Mouse (Mus musculus) stomach, embryonic 14.5 days (tissue): ENCODE results near the gene Fer. TPM values are rescaled to one million over a fixed set of nuclear protein-coding genes. Genes with fewer than 3 reads are reported as not detected.
"Not testable (repeated sequence)": the region's sequence is repeated elsewhere in the genome, so short reads cannot be mapped to it uniquely, and the experiment has no call there.

Source experiments
- ATAC-seq: fragments of 200-750 bp; cut with Nextera tagmentation; 2 replicates; pipeline ENCODE4 v1.8.0; 2017; ENCODE audit warnings: low read depth, moderate TSS enrichment; ENCODE audit not compliant: insufficient number of reproducible peaks, insufficient read depth, low FRiP score
- H3K27ac ChIP-seq: fragments of 300-500 bp; sonication (generic); 2 replicates; pipeline ENCODE4 v1.5.1; 2014; ENCODE audit warnings: mild to moderate bottlenecking, low read length, moderate library complexity, mixed read lengths
- H3K27me3 ChIP-seq: fragments of 300-500 bp; sonication (generic); 2 replicates; pipeline ENCODE4 v1.6.1; 2014; ENCODE audit warnings: low read length, control low read depth, mixed read lengths; ENCODE audit not compliant: control insufficient read depth, insufficient read depth
- H3K36me3 ChIP-seq: fragments of 300-500 bp; sonication (generic); 2 replicates; pipeline ENCODE4 v1.6.1; 2014; ENCODE audit warnings: mild to moderate bottlenecking, control low read depth, low read length, moderate library complexity, mixed read lengths; ENCODE audit not compliant: control insufficient read depth, insufficient read depth
- H3K4me1 ChIP-seq: fragments of 300-500 bp; sonication (generic); 2 replicates; pipeline ENCODE4 v1.6.1; 2014; ENCODE audit warnings: low read length, control low read depth, mixed read lengths; ENCODE audit not compliant: control insufficient read depth, insufficient read depth
- H3K4me2 ChIP-seq: fragments of 300-500 bp; sonication (generic); replicated peaks from 2 replicates; pipeline ENCODE4 v1.6.1; 2014; ENCODE audit warnings: low read depth, low read length, control low read depth
- H3K4me3 ChIP-seq: fragments of 300-500 bp; sonication (generic); 2 replicates; pipeline ENCODE4 v1.5.1; 2014; ENCODE audit warnings: low read depth, low read length, control low read depth
- H3K9ac ChIP-seq: fragments of 300-500 bp; sonication (generic); replicated peaks from 2 replicates; pipeline ENCODE4 v1.6.1; 2014; ENCODE audit warnings: low read depth, mild to moderate bottlenecking, control low read depth, low read length, moderate library complexity, mixed read lengths
- H3K9me3 ChIP-seq: fragments of 300-500 bp; sonication (generic); 2 replicates; pipeline ENCODE4 v1.6.1; 2016; ENCODE audit warnings: low read depth, low read length, control low read depth; ENCODE audit not compliant: control insufficient read depth
- WGBS: fragments of 180-500 bp; shearing (Covaris S2); extraction: QIAGEN DNeasy Blood & Tissue Kit; methylation state at CpG from one replicate; pipeline ENCODE4 v1.1.7; 2014; 5-methylcytosine and 5-hydroxymethylcytosine counted together
- polyA plus RNA-seq: library from polyadenylated mRNA; unstranded; fragments of >200 nt; fragmentation: Nextera tagmentation; extraction: Ambion mirVana; gene quantifications from 2 replicates; pipeline ENCODE4 v1.2.1, GENCODE M21; 2014

Fer gene
- polyA plus RNA-seq, 1 experiment from 2014 or later: 34.3 TPM

DNA sequence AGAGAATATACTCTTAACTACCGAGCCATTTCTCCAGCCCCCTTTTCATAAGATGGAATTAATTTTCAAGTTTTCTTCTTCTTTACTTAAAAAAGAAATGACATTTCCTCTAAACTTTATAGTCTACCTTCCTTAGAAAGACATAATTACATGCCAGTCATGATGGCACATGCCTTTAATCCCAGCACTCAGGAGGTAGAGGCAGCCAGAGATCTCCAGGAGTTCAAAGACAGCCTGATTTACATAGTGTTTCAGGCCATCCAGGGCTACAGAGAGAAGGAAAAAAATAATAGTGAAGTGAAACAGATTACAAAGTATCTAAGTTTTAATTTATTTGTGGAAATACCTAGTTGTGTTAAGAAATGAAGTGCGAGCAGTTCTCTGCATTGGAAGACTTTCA lies 26.6 kb upstream of the Fer start:
- Histone ChIP-seq H3K27ac (no peak overlapping the region), H3K4me1 (no peaks in the 10 kb centered on the region), H3K9me3 (no peaks in the 10 kb centered on the region), H3K4me2 (no peak overlapping the region), H3K36me3 (no peaks in the 10 kb centered on the region), H3K9ac (no peak overlapping the region), H3K4me3 (no peak overlapping the region), H3K27me3 (no peaks in the 10 kb centered on the region)
- ATAC-seq: no peak
- WGBS: 90% methylated on average over 2 of the region's 2 CpGs

DNA sequence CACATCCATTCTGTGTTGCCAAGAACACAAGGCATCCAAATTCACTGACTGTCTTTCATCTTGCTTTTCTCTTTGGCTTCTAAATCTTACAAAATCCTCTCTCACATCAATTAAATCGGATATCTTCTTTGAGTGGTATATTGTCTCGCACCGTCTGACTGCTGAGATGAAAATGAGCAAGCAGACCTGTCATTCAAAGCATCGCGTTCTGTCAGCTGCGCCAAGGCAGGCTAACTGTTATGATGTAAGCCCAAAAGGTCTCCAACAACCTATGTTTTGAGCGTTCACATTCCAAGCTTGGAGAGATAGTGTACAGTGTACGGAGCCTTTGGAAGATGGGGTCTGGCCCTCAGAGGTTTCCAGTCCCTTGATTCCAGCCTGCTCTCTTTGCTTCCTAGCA lies 26.2 kb upstream of the Fer start:
- no peak overlapping the region for H3K4me3 ChIP-seq
- no peak for ATAC-seq

DNA sequence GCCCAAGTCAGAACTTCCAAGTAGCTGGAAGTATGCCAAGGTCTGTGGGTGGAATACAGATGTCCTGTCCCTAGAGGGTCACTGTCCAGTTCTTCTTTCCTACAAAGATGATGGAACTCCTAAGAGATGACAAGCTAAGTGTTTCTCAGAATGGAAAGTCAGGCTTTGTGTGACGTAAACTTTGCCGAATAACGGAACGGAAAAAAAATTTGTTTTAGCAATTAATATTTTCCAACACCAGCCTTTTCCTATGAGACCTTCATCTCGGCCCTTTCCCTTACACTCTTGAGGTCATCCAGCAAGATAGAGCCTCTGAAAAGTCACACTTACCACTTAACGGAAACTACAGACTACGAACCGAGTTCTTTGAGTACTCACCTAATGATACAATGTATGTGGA lies 24.7 kb upstream of the Fer start:
- H3K27ac ChIP-seq: no peak overlapping the region
- 83% methylated on average over 8 of the region's 8 CpGs for WGBS
- no peaks in the 10 kb centered on the region for H3K36me3 ChIP-seq
- H3K4me1 ChIP-seq: no peaks in the 10 kb centered on the region
- H3K4me3 ChIP-seq: no peak overlapping the region
- H3K27me3 ChIP-seq: no peaks in the 10 kb centered on the region
- H3K9me3 ChIP-seq: no peaks in the 10 kb centered on the region
- H3K4me2 ChIP-seq: no peak overlapping the region
- no peak for ATAC-seq
- no peak overlapping the region for H3K9ac ChIP-seq

More for the DNA sequence above, 26.2 kb upstream of the Fer start:
- Histone ChIP-seq H3K4me2 (no peak overlapping the region), H3K36me3 (no peaks in the 10 kb centered on the region), H3K4me1 (no peaks in the 10 kb centered on the region), H3K9me3 (no peaks in the 10 kb centered on the region), H3K27me3 (no peaks in the 10 kb centered on the region), H3K9ac (no peak overlapping the region), H3K27ac (no peak overlapping the region)
- WGBS: 80% methylated on average over 8 of the region's 8 CpGs

DNA sequence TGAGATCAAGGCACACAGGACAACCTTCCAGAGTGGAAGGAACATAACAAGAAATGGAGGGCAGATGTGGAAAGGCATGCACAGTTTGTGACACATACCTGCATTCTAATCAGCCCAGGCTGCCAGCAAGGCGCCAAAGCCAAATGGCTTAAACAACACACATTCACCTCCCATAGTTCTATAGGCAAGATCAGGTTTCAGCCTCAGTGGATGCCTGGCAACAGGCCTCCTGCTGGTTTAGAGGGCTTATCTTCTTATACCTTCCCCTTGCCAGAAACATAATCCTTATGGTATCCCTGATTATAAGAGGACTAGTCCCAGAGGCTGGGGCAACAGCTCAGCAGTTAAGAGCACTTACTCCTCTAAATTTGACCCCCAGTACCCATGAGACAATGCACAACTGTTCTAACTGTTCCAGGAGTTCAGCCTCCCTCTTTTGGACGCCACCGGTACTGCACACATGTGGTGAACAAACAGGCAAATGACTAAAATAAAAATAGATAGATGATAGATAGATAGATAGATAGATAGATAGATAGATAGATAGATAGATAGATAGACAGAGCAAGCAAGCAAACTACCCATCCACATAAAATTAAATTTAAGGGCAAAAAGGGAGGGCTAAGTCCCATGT lies 23.1 kb upstream of the Fer start:
- H3K9me3 ChIP-seq: no peaks in the 10 kb centered on the region
- no peak overlapping the region for H3K4me3 ChIP-seq
- no peak overlapping the region for H3K27ac ChIP-seq
- H3K4me1 ChIP-seq: no peaks in the 10 kb centered on the region
- no peak for ATAC-seq
- H3K4me2 ChIP-seq: no peak overlapping the region
- no peak overlapping the region for H3K9ac ChIP-seq
- H3K36me3 ChIP-seq: no peaks in the 10 kb centered on the region
- 93% methylated on average over 3 of the region's 3 CpGs for WGBS
- no peaks in the 10 kb centered on the region for H3K27me3 ChIP-seq

DNA sequence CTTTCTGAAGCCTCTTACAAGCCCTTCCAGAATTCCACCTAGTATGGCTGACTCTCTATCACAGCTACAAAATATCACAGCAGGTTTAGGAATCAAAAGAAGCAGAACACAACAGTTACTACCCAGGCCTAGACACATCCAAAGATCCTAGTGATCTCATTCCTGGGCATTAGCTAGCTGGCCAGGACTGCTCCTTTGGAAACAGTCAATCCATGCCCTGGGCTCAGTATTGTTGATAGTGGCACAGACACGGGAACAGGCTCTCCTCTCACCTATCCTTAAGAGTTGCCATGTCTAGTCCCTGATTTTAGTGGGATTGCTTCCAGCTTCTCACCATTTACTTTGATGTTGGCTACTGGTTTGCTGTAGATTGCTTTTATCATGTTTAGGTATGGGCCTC lies 20.6 kb upstream of the Fer start:
- Histone ChIP-seq H3K27ac (no peak overlapping the region), H3K4me2 (no peak overlapping the region), H3K9ac (no peak overlapping the region), H3K36me3 (no peaks in the 10 kb centered on the region), H3K4me3 (no peak overlapping the region), H3K4me1 (no peaks in the 10 kb centered on the region), H3K27me3 (no peaks in the 10 kb centered on the region), H3K9me3 (no peaks in the 10 kb centered on the region)
- WGBS: 87% methylated on average over 1 of the region's 1 CpGs
- ATAC-seq: no peak

DNA sequence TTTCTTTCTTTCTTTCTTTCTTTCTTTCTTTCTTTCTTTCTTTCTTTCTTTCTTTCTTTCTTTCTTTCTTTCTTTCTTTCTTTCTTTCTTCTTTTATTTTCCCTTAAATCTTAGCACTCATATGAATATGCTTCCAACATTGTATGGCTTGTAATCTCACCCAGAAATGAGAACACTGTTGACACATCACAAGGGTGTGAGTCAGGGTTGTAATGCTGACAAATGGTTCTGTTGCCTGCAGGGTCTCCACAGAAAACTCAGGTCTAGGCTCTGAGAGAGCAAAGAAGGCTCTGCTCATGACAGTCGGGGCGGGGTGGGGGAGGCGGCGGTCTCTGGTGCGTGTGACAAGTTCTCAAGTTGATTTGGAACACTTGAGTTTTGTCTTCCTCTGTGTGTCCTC lies 17.9 kb upstream of the Fer start:
- H3K36me3 ChIP-seq: no peaks in the 10 kb centered on the region
- H3K4me1 ChIP-seq: no peaks in the 10 kb centered on the region
- ATAC-seq: no peak
- no peak overlapping the region for H3K9ac ChIP-seq
- no peaks in the 10 kb centered on the region for H3K27me3 ChIP-seq
- no peaks in the 10 kb centered on the region for H3K9me3 ChIP-seq
- H3K4me2 ChIP-seq: no peak overlapping the region
- no peak overlapping the region for H3K4me3 ChIP-seq
- 71% methylated on average over 5 of the region's 5 CpGs for WGBS
- H3K27ac ChIP-seq: no peak overlapping the region

DNA sequence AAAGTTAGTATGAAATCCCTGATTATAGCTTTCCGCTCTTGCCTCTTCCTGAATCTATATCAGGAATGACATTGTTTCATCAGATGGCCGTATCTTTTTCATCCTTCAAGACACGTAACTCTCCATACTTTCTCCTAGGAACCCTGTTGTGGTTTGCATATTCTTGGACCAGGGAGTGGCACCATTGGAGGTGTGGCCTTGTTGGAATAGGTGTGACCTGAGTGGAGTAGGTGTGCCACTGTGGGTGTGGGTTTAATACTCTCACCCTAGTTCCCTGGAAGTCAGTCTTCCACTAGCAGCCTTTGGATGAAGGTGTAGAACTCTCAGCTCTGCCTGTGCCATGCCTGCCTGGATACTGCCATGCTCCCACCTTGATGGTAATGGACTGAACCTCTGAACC lies 17.1 kb upstream of the Fer start:
- H3K27ac ChIP-seq, H3K36me3 ChIP-seq, ATAC-seq, H3K9me3 ChIP-seq, H3K9ac ChIP-seq, H3K4me2 ChIP-seq, H3K4me1 ChIP-seq, H3K27me3 ChIP-seq, H3K4me3 ChIP-seq: not testable (repeated sequence)
- over 99% methylated on average over 3 of the region's 3 CpGs for WGBS

DNA sequence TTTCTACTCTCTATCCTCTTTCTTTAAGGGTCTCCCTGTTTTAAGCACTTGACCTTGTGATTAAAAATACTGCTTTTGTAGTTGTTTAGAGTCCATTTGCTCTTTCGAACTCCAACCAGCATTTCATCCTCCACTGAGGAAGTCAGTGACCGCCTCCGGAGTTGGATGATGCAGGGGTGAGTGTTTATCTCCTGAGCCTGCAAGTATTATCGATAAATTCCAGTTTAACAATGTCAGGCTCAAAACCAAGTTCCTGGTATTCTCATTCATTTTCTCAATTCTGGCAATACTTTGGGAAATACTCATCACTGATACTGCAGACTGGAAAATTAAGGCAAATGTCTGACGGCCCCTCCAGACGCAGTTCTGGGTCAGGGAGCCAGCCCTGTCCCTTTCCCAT lies 13.7 kb upstream of the Fer start:
- peak; percentile 19; the same call in 1 of the 2 replicates for ATAC-seq

DNA sequence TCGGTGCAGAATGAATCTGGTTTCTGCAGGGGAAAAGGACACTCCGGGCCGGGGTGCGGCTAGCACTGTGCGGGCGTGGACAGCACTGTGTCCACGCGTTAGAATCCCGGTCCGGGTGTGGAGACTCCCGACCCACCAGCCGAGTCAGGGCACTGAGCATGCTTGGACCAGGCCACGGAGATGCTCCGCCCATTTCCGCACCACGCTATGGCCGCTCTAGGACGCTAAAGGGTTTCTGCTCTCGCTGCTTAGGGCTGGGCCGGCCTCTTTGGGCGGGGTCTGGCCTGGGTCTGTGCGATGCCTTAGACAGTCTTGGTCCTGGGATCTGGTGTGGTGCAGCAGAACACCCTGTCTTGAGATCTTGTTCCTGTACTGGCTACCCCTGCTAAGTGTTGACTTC lies 13.3 kb upstream of the Fer start:
- peak; percentile 99 for ATAC-seq
- H3K4me1 ChIP-seq: no peaks in the 10 kb centered on the region
- under 1% methylated on average over 22 of the region's 22 CpGs for WGBS

More for the DNA sequence above, 13.7 kb upstream of the Fer start:
- H3K9me3 ChIP-seq: no peaks in the 10 kb centered on the region
- H3K36me3 ChIP-seq: no peaks in the 10 kb centered on the region
- H3K4me3 ChIP-seq: peak overlapping the region; percentile 53
- H3K4me1 ChIP-seq: no peaks in the 10 kb centered on the region
- H3K27me3 ChIP-seq: no peaks in the 10 kb centered on the region
- H3K9ac ChIP-seq: peak overlapping the region; percentile 49
- H3K27ac ChIP-seq: no peak overlapping the region; the same call in 1 of the 2 replicates
- peak overlapping the region; percentile 52 for H3K4me2 ChIP-seq
- WGBS: 4% methylated on average over 6 of the region's 6 CpGs

More for the DNA sequence above, 13.3 kb upstream of the Fer start:
- Histone ChIP-seq H3K36me3 (no peaks in the 10 kb centered on the region), H3K4me3 (peak overlapping the region; percentile 53), H3K27ac (no peak overlapping the region; the same call in 1 of the 2 replicates), H3K9me3 (no peaks in the 10 kb centered on the region), H3K27me3 (no peaks in the 10 kb centered on the region), H3K9ac (peak overlapping the region; percentile 49), H3K4me2 (peak overlapping the region; percentile 52)
